Mouse (Mus musculus) megakaryocyte, adult 5-6 weeks (primary cell): ENCODE measurements around the gene Pdia5. TPM values are rescaled to one million over a fixed set of nuclear protein-coding genes. Genes with fewer than 3 reads are reported as not detected.

ENCODE experiments used
- ATAC-seq: 2 replicates; pipeline ENCODE4 v1.8.0; 2016; ENCODE audit warnings: mild to moderate bottlenecking, inconsistent platforms; ENCODE audit not compliant: poor library complexity, severe bottlenecking
- total RNA-seq, 2 experiments: library from RNA; stranded (forward) in 1 of 2; stranded (reverse) in 1 of 2; fragments of 153-499, 151-499 nt in 1 of 2; fragments of 221-1000, 200-1000 nt in 1 of 2; gene quantifications; 2 replicates each; pipeline versions ENCODE4 v1.2.3 to v1.2.4; 2015 to 2017

Pdia5 gene
- total RNA-seq, 2 experiments from 2014 or later, result 4.3 to 4.7 TPM

- peak; percentile 98 for ATAC-seq
These were observed 127.3 kb downstream of the Pdia5 start, which contains the start of gene Sec22a for GRCm38 (mm10) chr16:35363150-35364062. Sec22a (minus strand) TSS chr16:35363918.

DNA sequence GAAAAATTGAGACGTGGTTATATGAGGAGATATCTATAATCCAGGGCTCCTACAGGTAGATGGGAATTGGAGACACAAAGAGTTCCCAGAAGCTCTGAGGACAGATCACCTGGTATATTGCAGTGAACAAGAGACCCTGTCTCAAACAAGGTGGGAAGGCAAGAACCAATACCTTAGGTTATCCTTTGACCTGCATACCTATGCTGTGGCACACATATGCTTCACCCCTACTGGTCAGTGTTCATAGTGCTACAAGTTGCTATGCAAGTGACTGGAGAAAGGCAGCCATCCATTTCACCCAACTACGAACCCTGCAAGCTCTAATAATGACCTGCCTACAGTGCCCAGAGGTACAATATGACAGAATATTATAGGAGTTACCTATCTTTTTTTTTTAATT is 128.5 kb downstream of the Pdia5 start:
- no peak for ATAC-seq

DNA sequence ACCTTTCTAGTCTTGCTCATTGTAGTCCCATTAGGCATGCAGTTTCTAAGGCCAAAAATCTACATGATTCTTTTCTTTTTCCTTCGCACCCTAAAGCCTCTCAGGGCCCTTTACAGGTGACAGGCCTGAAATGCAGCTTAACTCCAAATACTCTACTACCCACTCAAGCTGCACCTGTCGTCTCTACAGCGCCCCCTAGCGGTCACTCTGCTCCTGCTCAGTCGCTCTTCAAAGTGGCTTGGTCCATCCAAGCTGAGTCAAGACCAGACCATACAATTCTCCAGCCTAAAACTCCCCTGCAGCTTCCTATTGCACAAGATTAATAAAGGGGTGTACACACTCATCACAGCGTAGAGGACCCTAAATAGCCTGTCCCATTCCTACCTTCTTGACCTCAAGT is 130.1 kb downstream of the Pdia5 start:
- ATAC-seq, result 0 out of 2 replicates have a peak, but pooled peaks have one; percentile 23

- no peak for ATAC-seq
These were observed 133.2 kb downstream of the Pdia5 start for GRCm38 (mm10) chr16:35357449-35357848.

Other genes starting within 250 kb of the Pdia5 start
- 5.2 and 10.6 TPM in 2 replicates for gene Sec22a, start 127.0 kb downstream of the Pdia5 start, total RNA-seq (2015)
- 6.1 and 7.8 TPM in 2 replicates for gene Sec22a, start 127.0 kb downstream of the Pdia5 start, total RNA-seq (2017)
- not detected in 2 replicates for gene Sema5b, start 50.3 kb upstream of the Pdia5 start, total RNA-seq (2015)
- not detected in 2 replicates for gene Sema5b, start 50.3 kb upstream of the Pdia5 start, total RNA-seq (2017)